Mouse (Mus musculus) myocyte (in vitro differentiated cells): Measurements from ENCODE around the gene Twsg1.
A peak's percentile ranks its signal among the peaks of the same experiment; 100 is the strongest.

Experiments used
- CEBPB ChIP-seq: IDR thresholded peaks from 2 replicates; pipeline ENCODE4 v1.6.1; 2011; ENCODE audit warnings: mild to moderate bottlenecking, moderate library complexity; ENCODE audit not compliant: poor library complexity, insufficient read depth, severe bottlenecking
- E2F4 ChIP-seq: IDR thresholded peaks from one replicate; pipeline ENCODE4 v1.6.1; 2011; ENCODE audit warnings: mild to moderate bottlenecking, control low read depth, moderate library complexity; ENCODE audit not compliant: insufficient read depth
- MAX ChIP-seq: IDR thresholded peaks from one replicate; pipeline ENCODE4 v1.6.1; 2011; ENCODE audit warnings: low read depth, mild to moderate bottlenecking, control low read depth
- MYOD1 ChIP-seq, 3 experiments: IDR thresholded peaks; one replicate each; pipeline ENCODE4 v1.6.1; 2011; ENCODE audit warnings: control low read depth in 2 of 3, low read depth in 2 of 3, mild to moderate bottlenecking in 2 of 3, moderate library complexity in 1 of 3; ENCODE audit not compliant: insufficient read length in 2 of 3, control insufficient read depth in 1 of 3
- MYOG ChIP-seq, 3 experiments: IDR thresholded peaks; one replicate each; pipeline ENCODE4 v1.6.1; 2011; ENCODE audit warnings: control low read depth in 2 of 3, low read depth in 2 of 3, mild to moderate bottlenecking in 2 of 3; ENCODE audit not compliant: insufficient read length in 2 of 3, control insufficient read depth in 1 of 3, insufficient read depth in 1 of 3
- POLR2A ChIP-seq: IDR thresholded peaks from one replicate; pipeline ENCODE4 v1.6.1; 2011; ENCODE audit warnings: low read depth, mild to moderate bottlenecking, control low read depth, moderate library complexity; ENCODE audit not compliant: insufficient read length
- POLR2AphosphoS2 ChIP-seq: IDR thresholded peaks from one replicate; pipeline ENCODE4 v1.6.1; 2011; ENCODE audit warnings: low read depth, control low read depth; ENCODE audit not compliant: insufficient read length
- TCF12 ChIP-seq: IDR thresholded peaks from one replicate; pipeline ENCODE4 v1.6.1; 2011; ENCODE audit warnings: mild to moderate bottlenecking, control low read depth; ENCODE audit not compliant: poor library complexity, insufficient read depth, severe bottlenecking
- TCF3 ChIP-seq: IDR thresholded peaks from one replicate; pipeline ENCODE4 v1.6.1; 2011; ENCODE audit warnings: low read depth, control low read depth; ENCODE audit not compliant: insufficient read length
- USF1 ChIP-seq: IDR thresholded peaks from one replicate; pipeline ENCODE4 v1.6.1; 2011; ENCODE audit warnings: low read depth, mild to moderate bottlenecking, control low read depth, moderate library complexity

GRCm38 (mm10) chr17:65931525-65931924, 19.5 kb downstream of the Twsg1 start:
- TF ChIP-seq TCF12 (no peak), TCF3 (no peak), POLR2AphosphoS2 (no peak), POLR2A (no peak), USF1 (no peak), E2F4 (no peak), MAX (no peak), MYOD1 (IDR thresholded peaks at IDR 0.05; ENCODE audit: control insufficient read depth in 1 of 3, insufficient read length in 2 of 3, low read depth in 2 of 3) (peak in 1 of 3 experiments; percentile 3), MYOG (IDR thresholded peaks at IDR 0.05; ENCODE audit: control insufficient read depth in 1 of 3, insufficient read depth in 1 of 3, insufficient read length in 2 of 3, low read depth in 2 of 3) (peak in 1 of 3 experiments; percentile 4), CEBPB (no peak)
